11 mouse cellular contexts compared by ENCODE assay signal in the genomic region with DNA sequence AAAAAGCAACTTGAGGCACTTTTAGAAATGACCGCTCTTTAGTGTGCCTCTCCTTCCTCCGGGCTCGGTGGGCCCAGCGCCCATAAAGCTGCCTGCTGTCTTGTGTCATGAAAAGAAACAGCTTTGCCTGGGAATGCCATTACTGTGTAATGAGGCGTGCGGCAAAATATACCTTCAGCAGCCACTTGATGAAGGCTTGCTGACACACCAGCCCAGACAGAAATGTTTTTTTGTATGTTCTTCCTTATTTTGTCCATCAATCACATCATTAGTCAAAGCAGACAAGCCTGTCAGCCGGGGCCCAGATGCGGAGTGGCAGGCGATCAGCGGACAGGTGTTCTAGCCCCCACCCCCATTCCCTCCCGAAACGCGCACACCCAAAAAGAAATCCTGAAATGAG.
DNase-seq lines count a peak whose midpoint lies in the region; ATAC-seq and TF ChIP-seq lines count a peak whose summit lies in the region.
"Had no signal": no experiment of that assay in that cellular context is flagged by ENCODE, and none has a peak within 500 bp of the region (broad histone marks: within the 10 kb centered on the region; RNA-seq: fewer than 3 reads in every experiment).

No protein-coding gene starts in this region.

- no peak overlapping the region for H3K27ac ChIP-seq in hindbrain, embryonic 11.5 days (ENCODE audit: low read depth, low read length)
- H3K27ac ChIP-seq in hindbrain, embryonic 10.5 days, result no peak overlapping the region
- H3K27ac ChIP-seq in limb, embryonic 14.5 days (replicated peaks; ENCODE audit: low read depth, low read length), result no peak overlapping the region
- H3K27ac ChIP-seq in left cerebral cortex, adult 2 months, result no peak overlapping the region
- H3K27ac ChIP-seq: macrophage had no signal

- H3K9me3 ChIP-seq in hindbrain, embryonic 11.5 days (ENCODE audit: control insufficient read depth, low read length), result no peaks in the 10 kb centered on the region
- H3K9me3 ChIP-seq in hindbrain, embryonic 10.5 days, result no peaks in the 10 kb centered on the region
- H3K9me3 ChIP-seq in limb, embryonic 14.5 days (ENCODE audit: control insufficient read depth, low read length), result no peaks in the 10 kb centered on the region

- 43% methylated on average over 13 of the region's 13 CpGs for WGBS in hindbrain, embryonic 11.5 days
- WGBS in hindbrain, embryonic 10.5 days, result 55% methylated on average over 13 of the region's 13 CpGs
- 17% methylated on average over 13 of the region's 13 CpGs for WGBS in limb, embryonic 14.5 days

- H3K4me3 ChIP-seq in hindbrain, embryonic 11.5 days (ENCODE audit: low read depth, low read length), result no peak overlapping the region
- H3K4me3 ChIP-seq in hindbrain, embryonic 10.5 days, result no peak overlapping the region
- H3K4me3 ChIP-seq in limb, embryonic 14.5 days (replicated peaks; ENCODE audit: low read length), result no peak overlapping the region
- H3K4me3 ChIP-seq in left cerebral cortex, adult 2 months, result no peak overlapping the region

- peak; percentile 49; the same call in 1 of the 2 replicates for ATAC-seq in hindbrain, embryonic 11.5 days (ENCODE audit: low FRiP score)
- ATAC-seq in limb, embryonic 14.5 days (ENCODE audit: low FRiP score, low read depth), result no peak

- H3K4me2 ChIP-seq in hindbrain, embryonic 11.5 days (replicated peaks; ENCODE audit: low read depth, low read length), result no peak overlapping the region; the same call in 1 of the 2 replicates
- peak overlapping the region; percentile 24; the same call in 1 of the 2 replicates for H3K4me2 ChIP-seq in limb, embryonic 14.5 days (replicated peaks; ENCODE audit: low read depth, low read length, severe bottlenecking)

- no peaks in the 10 kb centered on the region for H3K27me3 ChIP-seq in hindbrain, embryonic 11.5 days (ENCODE audit: control insufficient read depth, insufficient read depth, low read length)
- no peaks in the 10 kb centered on the region for H3K27me3 ChIP-seq in hindbrain, embryonic 10.5 days (ENCODE audit: insufficient read depth, poor library complexity, severe bottlenecking)
- no peaks in the 10 kb centered on the region for H3K27me3 ChIP-seq in limb, embryonic 14.5 days (ENCODE audit: control insufficient read depth, insufficient read depth, low read length)

- peaks cover 6% of the 10 kb centered on the region for H3K4me1 ChIP-seq in hindbrain, embryonic 11.5 days (replicated peaks; ENCODE audit: control insufficient read depth, insufficient read depth, low read length)
- peaks cover 27% of the 10 kb centered on the region for H3K4me1 ChIP-seq in hindbrain, embryonic 10.5 days (replicated peaks)
- peaks cover 9% of the 10 kb centered on the region; the same call in 1 of the 2 replicates for H3K4me1 ChIP-seq in limb, embryonic 14.5 days (ENCODE audit: control insufficient read depth, insufficient read depth, low read length)

- no peak overlapping the region for H3K9ac ChIP-seq in hindbrain, embryonic 11.5 days (ENCODE audit: low read depth, low read length)
- H3K9ac ChIP-seq in limb, embryonic 14.5 days (ENCODE audit: low read depth, low read length, severe bottlenecking), result no peak overlapping the region; the same call in 1 of the 2 replicates

- no peaks in the 10 kb centered on the region for H3K36me3 ChIP-seq in hindbrain, embryonic 11.5 days (ENCODE audit: control insufficient read depth, insufficient read depth, low read length)
- H3K36me3 ChIP-seq in hindbrain, embryonic 10.5 days, result no peaks in the 10 kb centered on the region
- H3K36me3 ChIP-seq in limb, embryonic 14.5 days (ENCODE audit: control insufficient read depth, insufficient read depth, low read length), result no peaks in the 10 kb centered on the region

- intact Hi-C loops in left cerebral cortex, adult 2 months (cut with DNase I), result no loop called here

- TF ChIP-seq CTCF in left cerebral cortex, adult 2 months (IDR thresholded peaks at IDR 0.05), result no peak

- TF ChIP-seq POLR2A in limb, embryonic 14.5 days (IDR thresholded peaks at IDR 0.05; ENCODE audit: borderline replicate concordance, extremely low read depth, insufficient read depth, insufficient read length), result no peak

- DNase-seq in hindbrain, embryonic 11.5 days (ENCODE audit: low spot score), result peak; percentile 37
- DNase-seq in hindbrain, embryonic 10.5 days (ENCODE audit: low spot score), result no peak
- peak; percentile 35 for DNase-seq in right cerebral cortex, postnatal 4 days
- DNase-seq in right cerebral cortex, postnatal 25 days, result no peak
- DNase-seq in limb, embryonic 14.5 days (ENCODE audit: low spot score), result no peak
- DNase-seq in left cerebral cortex, adult 2 months (ENCODE audit: extremely low spot score in 1 of 2, low spot score in 2 of 2), result no peak
- no peak for DNase-seq in cerebellum, adult 9-10 months
- no peak for DNase-seq in urinary bladder, postnatal 4 days (ENCODE audit: low spot score in 2 of 2)
- DNase-seq: adrenal gland, postnatal 10 days; cerebellum, adult 18-20 months had no signal

Comparison
In these comparisons a context has a peak if more than half of its experiments do, and no peak if none do; other contexts are left out.
1. DNase-seq: peak in hindbrain, embryonic 11.5 days (single experiment) and right cerebral cortex, postnatal 4 days (single experiment); none in hindbrain, embryonic 10.5 days (single experiment), right cerebral cortex, postnatal 25 days (single experiment), limb, embryonic 14.5 days (single experiment), left cerebral cortex, adult 2 months (0 of 2), cerebellum, adult 9-10 months (single experiment) and urinary bladder, postnatal 4 days (0 of 2).